Mouse (Mus musculus): Measurements from ENCODE around the gene Gm49380. TPM values are rescaled to one million over a fixed set of nuclear protein-coding genes. Genes with fewer than 3 reads are reported as not detected.

Gene Gm49380
- polyA plus RNA-seq, 1 experiment, result not detected

GRCm38 (mm10) chr9:44052855-44053254 is 60.4 kb downstream of the Gm49380 start:
- TF ChIP-seq CTCF (IDR thresholded peaks at IDR 0.05; ENCODE audit: extremely low read depth, insufficient read length, insufficient replicate concordance, low read depth, low read length) (no peak), POLR2A (IDR thresholded peaks at IDR 0.05; ENCODE audit: low read depth, low read length) (no peak)
- Histone ChIP-seq H3K36me3 (ENCODE audit: control insufficient read depth, insufficient read depth, low read length) (no peaks in the 10 kb centered on the region), H3K27me3 (ENCODE audit: control insufficient read depth, insufficient read depth, low read length) (no peaks in the 10 kb centered on the region), H3K27ac (ENCODE audit: insufficient read depth, low read depth, low read length) (no peak overlapping the region), H3K4me3 (ENCODE audit: low read depth, low read length) (no peak overlapping the region), H3K4me1 (ENCODE audit: control insufficient read depth, insufficient read depth, insufficient read length, low read length) (no peaks in the 10 kb centered on the region)
- WGBS, result 66% methylated on average over 3 of the region's 3 CpGs

DNA sequence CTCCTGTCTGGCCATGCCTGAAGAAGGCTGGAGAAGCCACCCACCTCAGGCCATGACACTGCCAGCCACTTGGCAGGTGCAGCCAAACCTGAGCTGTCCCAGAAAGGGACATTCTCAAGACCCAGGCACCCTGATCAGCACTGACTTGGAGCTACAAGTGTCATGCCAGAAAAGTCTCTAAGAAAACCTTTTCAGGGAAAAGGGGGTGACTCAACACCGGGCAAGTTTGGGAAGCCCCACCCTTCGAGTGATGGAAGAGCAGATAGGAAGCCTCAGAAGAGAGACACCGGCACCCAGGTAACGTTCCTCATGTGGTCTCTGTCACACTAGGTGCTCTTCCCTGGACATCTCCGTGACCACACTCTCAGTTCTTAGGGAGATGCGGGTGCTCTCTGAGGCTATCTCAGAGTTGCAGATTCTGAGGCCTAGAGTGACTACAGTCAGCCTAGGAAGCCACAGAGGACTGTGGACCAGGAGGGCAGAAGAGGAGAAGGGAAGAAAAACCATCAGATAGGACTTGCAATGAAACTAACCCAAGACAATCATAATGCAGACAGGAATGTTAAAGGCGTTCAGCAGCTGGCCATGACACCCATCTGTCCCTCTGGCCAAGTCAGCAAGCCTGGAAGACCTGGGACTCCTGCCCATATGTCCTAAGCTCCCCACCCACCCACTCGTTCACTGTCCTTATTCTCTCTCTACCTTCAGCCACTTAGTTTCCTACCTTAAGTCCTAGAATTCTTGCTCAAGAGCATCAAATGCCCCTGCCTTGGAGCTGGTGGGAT is 63.7 kb downstream of the Gm49380 start:
- Histone ChIP-seq H3K4me3 (ENCODE audit: low read depth, low read length) (no peak overlapping the region), H3K27ac (ENCODE audit: insufficient read depth, low read depth, low read length) (no peak overlapping the region), H3K4me1 (ENCODE audit: control insufficient read depth, insufficient read depth, insufficient read length, low read length) (no peaks in the 10 kb centered on the region), H3K36me3 (ENCODE audit: control insufficient read depth, insufficient read depth, low read length) (no peaks in the 10 kb centered on the region), H3K27me3 (ENCODE audit: control insufficient read depth, insufficient read depth, low read length) (peaks cover 2% of the 10 kb centered on the region; the same call in 1 of the 2 replicates)
- TF ChIP-seq POLR2A (IDR thresholded peaks at IDR 0.05; ENCODE audit: low read depth, low read length) (no peak), CTCF (IDR thresholded peaks at IDR 0.05; ENCODE audit: extremely low read depth, insufficient read length, insufficient replicate concordance, low read depth, low read length) (no peak)
- WGBS, result 79% methylated on average over 8 of the region's 8 CpGs

DNA sequence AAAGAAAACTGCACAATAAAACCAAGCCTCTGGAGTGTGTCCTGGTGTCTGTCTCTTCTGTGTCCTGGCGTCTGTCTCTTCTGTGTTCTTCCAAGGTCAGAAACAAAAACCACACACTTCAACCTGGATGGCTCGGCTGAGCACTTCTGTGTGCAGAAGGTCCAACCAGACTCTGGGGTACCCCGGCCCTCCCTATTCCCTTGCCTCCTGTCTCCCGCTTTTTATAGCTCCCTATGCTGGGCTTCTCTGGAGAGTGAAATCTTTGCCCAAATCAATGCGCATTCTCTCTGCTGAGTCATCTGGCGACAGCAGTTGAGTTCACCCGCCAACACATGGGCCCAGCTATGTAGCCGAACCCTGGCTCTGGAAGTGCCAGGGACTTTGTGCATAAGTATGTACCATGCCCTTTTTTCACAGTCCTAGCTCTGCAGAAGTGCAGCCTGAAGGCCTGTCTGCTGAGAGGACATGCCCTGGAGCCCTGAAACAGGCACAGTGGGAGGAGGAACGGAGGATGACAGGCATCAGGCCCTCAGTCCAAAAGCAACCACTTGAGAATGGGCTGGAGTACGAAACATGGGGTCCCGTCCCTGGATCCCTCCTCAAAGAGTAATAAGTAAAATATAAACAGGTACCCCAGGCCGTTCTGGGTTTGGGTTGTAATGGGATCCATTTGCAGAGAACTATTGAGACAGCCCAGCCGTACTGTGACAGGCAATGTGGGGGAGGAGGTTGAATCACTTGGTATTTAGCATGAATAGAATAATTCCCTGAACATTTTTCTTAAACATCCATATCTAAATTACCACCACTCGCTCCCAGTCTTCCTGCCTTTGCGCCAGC is 64.5 kb downstream of the Gm49380 start:
- Histone ChIP-seq H3K4me1 (ENCODE audit: control insufficient read depth, insufficient read depth, insufficient read length, low read length) (no peaks in the 10 kb centered on the region), H3K27me3 (ENCODE audit: control insufficient read depth, insufficient read depth, low read length) (peaks cover 9% of the 10 kb centered on the region; the same call in 1 of the 2 replicates), H3K27ac (ENCODE audit: insufficient read depth, low read depth, low read length) (no peak overlapping the region), H3K4me3 (ENCODE audit: low read depth, low read length) (no peak overlapping the region), H3K36me3 (ENCODE audit: control insufficient read depth, insufficient read depth, low read length) (no peaks in the 10 kb centered on the region)
- TF ChIP-seq POLR2A (IDR thresholded peaks at IDR 0.05; ENCODE audit: low read depth, low read length) (no peak), CTCF (IDR thresholded peaks at IDR 0.05; ENCODE audit: extremely low read depth, insufficient read length, insufficient replicate concordance, low read depth, low read length) (no peak)
- 68% methylated on average over 15 of the region's 15 CpGs for WGBS

- Histone ChIP-seq H3K27ac (ENCODE audit: insufficient read depth, low read depth, low read length) (no peak overlapping the region), H3K4me1 (ENCODE audit: control insufficient read depth, insufficient read depth, insufficient read length, low read length) (peaks cover 2% of the 10 kb centered on the region; the same call in 1 of the 2 replicates), H3K4me3 (ENCODE audit: low read depth, low read length) (no peak overlapping the region), H3K36me3 (ENCODE audit: control insufficient read depth, insufficient read depth, low read length) (no peaks in the 10 kb centered on the region), H3K27me3 (ENCODE audit: control insufficient read depth, insufficient read depth, low read length) (peaks cover 15% of the 10 kb centered on the region)
- TF ChIP-seq CTCF (IDR thresholded peaks at IDR 0.05; ENCODE audit: extremely low read depth, insufficient read length, insufficient replicate concordance, low read depth, low read length) (no peak), POLR2A (IDR thresholded peaks at IDR 0.05; ENCODE audit: low read depth, low read length) (no peak)
- WGBS, result 69% methylated on average over 14 of the region's 14 CpGs
Measured at GRCm38 (mm10) chr9:44047571-44048490, 65.5 kb downstream of the Gm49380 start.

DNA sequence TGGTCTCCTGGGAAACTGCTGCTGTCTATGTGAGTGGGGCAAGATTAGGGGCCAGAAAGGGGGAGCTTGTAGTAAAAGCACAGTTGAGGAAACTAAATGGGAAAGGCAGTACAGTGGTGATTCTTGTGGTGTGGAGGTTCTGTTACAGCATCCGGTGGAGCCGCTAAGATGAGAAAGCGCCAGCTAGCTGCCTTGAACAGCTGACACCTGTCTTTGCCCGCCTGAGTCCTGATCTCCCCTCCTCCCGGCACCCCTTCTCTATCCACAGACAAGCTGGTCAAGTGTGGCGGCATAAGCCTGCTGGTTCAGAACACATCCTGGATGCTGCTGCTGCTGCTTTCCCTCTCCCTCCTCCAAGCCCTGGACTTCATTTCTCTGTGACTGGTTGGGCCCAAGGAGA is 66.2 kb downstream of the Gm49380 start:
- Histone ChIP-seq H3K27ac (ENCODE audit: insufficient read depth, low read depth, low read length) (no peak overlapping the region), H3K36me3 (ENCODE audit: control insufficient read depth, insufficient read depth, low read length) (no peaks in the 10 kb centered on the region), H3K4me3 (ENCODE audit: low read depth, low read length) (no peak overlapping the region), H3K27me3 (ENCODE audit: control insufficient read depth, insufficient read depth, low read length) (peaks cover 15% of the 10 kb centered on the region), H3K4me1 (ENCODE audit: control insufficient read depth, insufficient read depth, insufficient read length, low read length) (peaks cover 2% of the 10 kb centered on the region; the same call in 1 of the 2 replicates)
- WGBS, result 55% methylated on average over 6 of the region's 6 CpGs
- TF ChIP-seq POLR2A (IDR thresholded peaks at IDR 0.05; ENCODE audit: low read depth, low read length) (no peak), CTCF (IDR thresholded peaks at IDR 0.05; ENCODE audit: extremely low read depth, insufficient read length, insufficient replicate concordance, low read depth, low read length) (no peak)

DNA sequence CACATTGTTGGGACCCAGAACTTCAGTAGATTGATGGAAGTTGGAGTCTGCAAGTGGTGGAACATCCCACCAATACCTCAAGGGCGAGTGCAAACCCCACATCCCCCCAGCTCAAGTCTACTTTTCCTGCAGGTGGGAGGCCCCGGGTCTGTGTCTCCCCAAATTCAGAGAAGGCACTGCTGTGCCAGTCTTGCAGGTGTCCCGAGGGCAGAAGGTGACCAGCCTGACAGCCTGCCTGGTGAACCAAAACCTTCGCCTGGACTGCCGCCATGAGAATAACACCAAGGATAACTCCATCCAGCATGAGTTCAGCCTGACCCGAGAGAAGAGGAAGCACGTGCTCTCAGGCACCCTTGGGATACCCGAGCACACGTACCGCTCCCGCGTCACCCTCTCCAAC is 66.9 kb downstream of the Gm49380 start:
- no peak overlapping the region for H3K27ac ChIP-seq (ENCODE audit: insufficient read depth, low read depth, low read length)
- peaks cover 2% of the 10 kb centered on the region; the same call in 1 of the 2 replicates for H3K4me1 ChIP-seq (ENCODE audit: control insufficient read depth, insufficient read depth, insufficient read length, low read length)
- no peak for TF ChIP-seq CTCF (IDR thresholded peaks at IDR 0.05; ENCODE audit: extremely low read depth, insufficient read length, insufficient replicate concordance, low read depth, low read length)
- no peak for TF ChIP-seq POLR2A (IDR thresholded peaks at IDR 0.05; ENCODE audit: low read depth, low read length)
- H3K4me3 ChIP-seq (ENCODE audit: low read depth, low read length), result no peak overlapping the region
- no peaks in the 10 kb centered on the region for H3K36me3 ChIP-seq (ENCODE audit: control insufficient read depth, insufficient read depth, low read length)
- 76% methylated on average over 12 of the region's 12 CpGs for WGBS
- H3K27me3 ChIP-seq (ENCODE audit: control insufficient read depth, insufficient read depth, low read length), result peaks cover 15% of the 10 kb centered on the region

Measured in small intestine, adult 2 months (tissue).